Mouse (Mus musculus) midbrain, postnatal 0 days (tissue): ENCODE data around the gene Lrrc42. TPM values are rescaled to one million over a fixed set of nuclear protein-coding genes. Genes with fewer than 3 reads are reported as not detected.
A peak's percentile ranks its signal among the peaks of the same experiment; 100 is the strongest.

ENCODE experiments used
- ATAC-seq: fragments of 200-750 bp; cut with Nextera tagmentation; 2 replicates; pipeline ENCODE4 v1.8.0; 2017; ENCODE audit warnings: moderate number of reproducible peaks, mild to moderate bottlenecking, moderate TSS enrichment, moderate library complexity; ENCODE audit not compliant: low FRiP score
- DNase-seq: peaks from one replicate; pipeline ENCODE4 v3.0.0-alpha.2; 2015; ENCODE audit warnings: low spot score
- H3K27ac ChIP-seq: fragments of 300-500 bp; sonication (generic); 2 replicates; pipeline ENCODE4 v1.5.1; 2014; ENCODE audit warnings: low read depth, mild to moderate bottlenecking, low read length, mixed read lengths
- H3K27me3 ChIP-seq: fragments of 300-500 bp; sonication (generic); 2 replicates; pipeline ENCODE4 v1.6.1; 2014; ENCODE audit warnings: low read length, control low read depth, mixed read lengths; ENCODE audit not compliant: insufficient read depth
- H3K36me3 ChIP-seq: fragments of 300-500 bp; sonication (generic); 2 replicates; pipeline ENCODE4 v1.6.1; 2014; ENCODE audit warnings: low read length, control low read depth, mixed read lengths; ENCODE audit not compliant: insufficient read depth
- H3K4me1 ChIP-seq: fragments of 300-500 bp; sonication (generic); 2 replicates; pipeline ENCODE4 v1.6.1; 2014; ENCODE audit warnings: mild to moderate bottlenecking, control low read depth, antibody characterized with exemption, low read length, mixed read lengths; ENCODE audit not compliant: insufficient read depth
- H3K4me2 ChIP-seq: fragments of 300-500 bp; sonication (generic); 2 replicates; pipeline ENCODE4 v1.6.1; 2014; ENCODE audit warnings: low read depth, mild to moderate bottlenecking, low read length, mixed read lengths; ENCODE audit not compliant: poor library complexity, severe bottlenecking
- H3K4me3 ChIP-seq: fragments of 300-500 bp; sonication (generic); 2 replicates; pipeline ENCODE4 v1.5.1; 2014; ENCODE audit warnings: low read depth, mild to moderate bottlenecking, low read length, moderate library complexity
- H3K9ac ChIP-seq: fragments of 300-500 bp; sonication (generic); replicated peaks from 2 replicates; pipeline ENCODE4 v1.6.1; 2014; ENCODE audit warnings: mild to moderate bottlenecking, low read length, moderate library complexity, mixed read lengths; ENCODE audit not compliant: poor library complexity, severe bottlenecking
- H3K9me3 ChIP-seq: fragments of 300-500 bp; sonication (generic); 2 replicates; pipeline ENCODE4 v1.6.1; 2016; ENCODE audit warnings: low read length, control low read depth
- CTCF ChIP-seq: IDR thresholded peaks from 2 replicates; pipeline ENCODE4 v1.5.1; 2016; ENCODE audit warnings: antibody characterized with exemption, mild to moderate bottlenecking
- WGBS: fragments of 180-500 bp; shearing (Covaris S2); extraction: QIAGEN DNeasy Blood & Tissue Kit; methylation state at CpG from one replicate; pipeline ENCODE4 v1.1.7; 2014; 5-methylcytosine and 5-hydroxymethylcytosine counted together
- polyA plus RNA-seq: library from polyadenylated mRNA; unstranded; fragments of >200 nt; fragmentation: Nextera tagmentation; extraction: Ambion mirVana; gene quantifications from 2 replicates; pipeline ENCODE4 v1.2.1, GENCODE M21; 2015
- total RNA-seq: library from RNA; depleted of rRNA; stranded (reverse); fragments of >200 nt; gene quantifications from 2 replicates; pipeline ENCODE4 v1.2.3, GENCODE M21; 2014; rRNA removed

The Lrrc42 gene
- total and polyA plus RNA-seq, 2 experiments from 2014 or later: 16.3 to 36.3 TPM

GRCm38 (mm10) chr4:107198072-107198471 lies 55.3 kb downstream of the Lrrc42 start:
- H3K4me2 ChIP-seq: no peak overlapping the region
- no peaks in the 10 kb centered on the region for H3K27me3 ChIP-seq
- ATAC-seq: no peak
- no peak for DNase-seq
- H3K9ac ChIP-seq: no peak overlapping the region
- H3K4me3 ChIP-seq: no peak overlapping the region
- H3K27ac ChIP-seq: no peak overlapping the region
- TF ChIP-seq CTCF: no peak
- no peaks in the 10 kb centered on the region for H3K9me3 ChIP-seq
- peaks cover 52% of the 10 kb centered on the region for H3K36me3 ChIP-seq
- no peaks in the 10 kb centered on the region for H3K4me1 ChIP-seq
- WGBS: 94% methylated on average over 5 of the region's 5 CpGs

GRCm38 (mm10) chr4:107196454-107196853 lies 56.9 kb downstream of the Lrrc42 start:
- H3K4me2 ChIP-seq: no peak overlapping the region
- WGBS: 95% methylated on average over 2 of the region's 2 CpGs
- peaks cover 48% of the 10 kb centered on the region for H3K36me3 ChIP-seq
- H3K9me3 ChIP-seq: no peaks in the 10 kb centered on the region
- no peaks in the 10 kb centered on the region for H3K27me3 ChIP-seq
- ATAC-seq (no peak), DNase-seq (no peak)
- H3K9ac ChIP-seq: no peak overlapping the region
- no peaks in the 10 kb centered on the region for H3K4me1 ChIP-seq
- no peak overlapping the region for H3K4me3 ChIP-seq
- no peak overlapping the region for H3K27ac ChIP-seq
- TF ChIP-seq CTCF: no peak

- 96% methylated on average over 3 of the region's 3 CpGs for WGBS
- Histone ChIP-seq H3K4me3 (no peak overlapping the region), H3K27ac (no peak overlapping the region), H3K4me1 (no peaks in the 10 kb centered on the region), H3K9ac (no peak overlapping the region), H3K27me3 (no peaks in the 10 kb centered on the region), H3K4me2 (no peak overlapping the region), H3K36me3 (peaks cover 51% of the 10 kb centered on the region), H3K9me3 (no peaks in the 10 kb centered on the region)
- DNase-seq: no peak
- no peak for ATAC-seq
- TF ChIP-seq CTCF: 0 out of 2 replicates have a peak, but pooled peaks have one; percentile 19
Measured at GRCm38 (mm10) chr4:107193841-107194240, 59.5 kb downstream of the Lrrc42 start.

- H3K4me1 ChIP-seq: peaks cover 2% of the 10 kb centered on the region; the same call in 1 of the 2 replicates
- DNase-seq (no peak), ATAC-seq (no peak)
- no peaks in the 10 kb centered on the region for H3K9me3 ChIP-seq
- H3K9ac ChIP-seq: no peak overlapping the region
- WGBS: 62% methylated on average over 3 of the region's 3 CpGs
- H3K4me3 ChIP-seq: no peak overlapping the region
- no peaks in the 10 kb centered on the region for H3K27me3 ChIP-seq
- H3K4me2 ChIP-seq: no peak overlapping the region
- peaks cover 32% of the 10 kb centered on the region for H3K36me3 ChIP-seq
- no peak for TF ChIP-seq CTCF
- no peak overlapping the region for H3K27ac ChIP-seq
Measured at GRCm38 (mm10) chr4:107185703-107186102, 67.6 kb downstream of the Lrrc42 start.

Other genes with a start within 250 kb of the Lrrc42 start
- gene Mrpl37, start 186.7 kb downstream of the Lrrc42 start, total RNA-seq: 51.7 and 53.3 TPM in 2 replicates
- gene Mrpl37, start 186.7 kb downstream of the Lrrc42 start, polyA plus RNA-seq: 71.5 and 76.7 TPM in 2 replicates
- gene Cyb5rl, start 186.5 kb downstream of the Lrrc42 start, total RNA-seq: 5.1 and 20.5 TPM in 2 replicates
- 4.6 and 5.6 TPM in 2 replicates for gene Cyb5rl, start 186.5 kb downstream of the Lrrc42 start, polyA plus RNA-seq
- gene Cdcp2, start 156.6 kb downstream of the Lrrc42 start, total RNA-seq: 0.22 TPM in 1 of 2 replicates, not detected in the other
- gene Cdcp2, start 156.6 kb downstream of the Lrrc42 start, polyA plus RNA-seq: 0.06 and 0.12 TPM in 2 replicates
- gene Tmem59, start 75.1 kb downstream of the Lrrc42 start, total RNA-seq: 127 and 153 TPM in 2 replicates
- 338 and 347 TPM in 2 replicates for gene Tmem59, start 75.1 kb downstream of the Lrrc42 start, polyA plus RNA-seq
- 8.1 and 12.1 TPM in 2 replicates for gene Tceanc2, start 74.4 kb downstream of the Lrrc42 start, total RNA-seq
- 21.3 and 33.4 TPM in 2 replicates for gene Tceanc2, start 74.4 kb downstream of the Lrrc42 start, polyA plus RNA-seq
- gene Ldlrad1, start 44.4 kb downstream of the Lrrc42 start, total RNA-seq: not detected in 2 replicates
- not detected in 2 replicates for gene Ldlrad1, start 44.4 kb downstream of the Lrrc42 start, polyA plus RNA-seq
- 10.6 and 12.8 TPM in 2 replicates for gene Hspb11, start 61 bp upstream of the Lrrc42 start, total RNA-seq
- 29.7 and 33.2 TPM in 2 replicates for gene Hspb11, start 61 bp upstream of the Lrrc42 start, polyA plus RNA-seq
- not detected in 2 replicates for gene Dio1, start 53.6 kb upstream of the Lrrc42 start, total RNA-seq
- gene Dio1, start 53.6 kb upstream of the Lrrc42 start, polyA plus RNA-seq: not detected in 2 replicates
- gene Yipf1, start 60.8 kb upstream of the Lrrc42 start, total RNA-seq: 53.3 and 58.5 TPM in 2 replicates
- gene Yipf1, start 60.8 kb upstream of the Lrrc42 start, polyA plus RNA-seq: 58.9 and 60.8 TPM in 2 replicates
- 32.2 and 36.8 TPM in 2 replicates for gene Ndc1, start 114.3 kb upstream of the Lrrc42 start, total RNA-seq
- gene Ndc1, start 114.3 kb upstream of the Lrrc42 start, polyA plus RNA-seq: 20.1 and 21.5 TPM in 2 replicates
- gene Glis1, start 181.1 kb upstream of the Lrrc42 start, total RNA-seq: 1.4 and 1.8 TPM in 2 replicates
- 1.5 and 2.1 TPM in 2 replicates for gene Glis1, start 181.1 kb upstream of the Lrrc42 start, polyA plus RNA-seq